Mouse (Mus musculus): Measurements from ENCODE around the gene Kcnb1. TPM values are rescaled to one million over a fixed set of nuclear protein-coding genes. Genes with fewer than 3 reads are reported as not detected.

The Kcnb1 gene
- total RNA-seq, 2 experiments from 2014 or later, result 35.0 to 35.2 TPM

- DNase-seq, result peak; percentile 73
These were observed 110.3 kb downstream of the Kcnb1 start for GRCm38 (mm10) chr2:167079535-167080257.

- DNase-seq, result no peak
These were observed 110.9 kb downstream of the Kcnb1 start for GRCm38 (mm10) chr2:167078931-167079495.

DNA sequence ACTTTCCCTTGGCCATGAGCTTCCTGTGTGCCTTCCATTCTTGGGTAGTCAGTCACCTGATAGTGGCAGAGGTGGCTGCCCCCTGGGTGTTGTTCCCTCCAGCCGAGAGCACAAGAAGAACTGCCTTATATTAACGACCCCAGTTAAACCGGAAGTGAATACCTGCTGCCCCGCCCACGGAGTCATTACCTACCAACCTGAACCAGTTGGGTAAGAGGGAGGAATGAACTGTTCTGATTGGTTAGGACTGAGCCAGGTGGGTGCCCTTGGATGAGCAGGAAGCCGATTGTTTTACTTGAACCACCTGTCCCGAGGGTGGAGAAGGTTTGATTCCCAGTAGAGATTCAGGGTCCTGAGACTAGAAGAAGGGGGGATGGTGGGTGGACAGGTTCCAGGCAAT lies 111.5 kb downstream of the Kcnb1 start:
- DNase-seq, result no peak

DNA sequence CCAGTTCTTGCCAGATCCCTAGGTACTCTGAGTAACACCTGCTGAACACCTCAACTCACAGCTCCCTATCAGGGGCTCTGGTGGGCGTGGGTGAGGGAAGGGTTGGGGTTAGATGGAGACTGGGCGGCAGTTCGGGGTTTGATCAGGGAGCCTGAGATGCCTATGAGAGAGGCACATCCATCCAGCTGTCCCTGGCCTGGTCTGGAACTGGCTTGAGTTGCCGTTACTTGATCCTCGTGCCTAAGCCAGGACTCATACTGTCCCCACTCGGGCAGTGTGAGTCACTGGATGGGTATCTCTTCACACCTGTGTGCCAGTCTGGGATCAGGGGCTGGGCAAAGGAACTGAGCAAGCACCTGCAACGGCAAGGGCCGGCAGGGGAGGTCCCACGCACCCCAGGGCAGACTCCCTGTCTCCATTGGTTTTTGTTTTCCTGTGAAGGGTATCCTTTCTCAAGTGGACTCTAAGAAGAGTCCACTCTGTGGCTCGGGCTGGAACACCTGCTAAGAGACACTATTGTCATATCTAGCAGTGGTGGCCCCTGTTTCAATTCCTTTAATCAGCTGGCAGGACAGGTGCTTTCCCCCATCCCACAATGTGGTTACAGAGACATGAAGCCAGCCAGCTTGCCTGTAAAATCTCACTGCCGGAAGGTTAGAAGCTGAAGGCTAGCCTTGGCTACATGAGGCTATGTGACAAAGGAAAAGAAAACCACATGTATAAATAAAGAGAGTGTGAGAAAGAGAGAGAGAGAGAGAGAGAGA lies 112.6 kb downstream of the Kcnb1 start:
- DNase-seq, result no peak

GRCm38 (mm10) chr2:167076759-167077158 lies 113.2 kb downstream of the Kcnb1 start:
- no peak for DNase-seq

- DNase-seq, result no peak
These were observed 113.6 kb downstream of the Kcnb1 start for GRCm38 (mm10) chr2:167076352-167076751.

- DNase-seq, result no peak
These were observed 115.4 kb downstream of the Kcnb1 start for GRCm38 (mm10) chr2:167074587-167074986.

DNA sequence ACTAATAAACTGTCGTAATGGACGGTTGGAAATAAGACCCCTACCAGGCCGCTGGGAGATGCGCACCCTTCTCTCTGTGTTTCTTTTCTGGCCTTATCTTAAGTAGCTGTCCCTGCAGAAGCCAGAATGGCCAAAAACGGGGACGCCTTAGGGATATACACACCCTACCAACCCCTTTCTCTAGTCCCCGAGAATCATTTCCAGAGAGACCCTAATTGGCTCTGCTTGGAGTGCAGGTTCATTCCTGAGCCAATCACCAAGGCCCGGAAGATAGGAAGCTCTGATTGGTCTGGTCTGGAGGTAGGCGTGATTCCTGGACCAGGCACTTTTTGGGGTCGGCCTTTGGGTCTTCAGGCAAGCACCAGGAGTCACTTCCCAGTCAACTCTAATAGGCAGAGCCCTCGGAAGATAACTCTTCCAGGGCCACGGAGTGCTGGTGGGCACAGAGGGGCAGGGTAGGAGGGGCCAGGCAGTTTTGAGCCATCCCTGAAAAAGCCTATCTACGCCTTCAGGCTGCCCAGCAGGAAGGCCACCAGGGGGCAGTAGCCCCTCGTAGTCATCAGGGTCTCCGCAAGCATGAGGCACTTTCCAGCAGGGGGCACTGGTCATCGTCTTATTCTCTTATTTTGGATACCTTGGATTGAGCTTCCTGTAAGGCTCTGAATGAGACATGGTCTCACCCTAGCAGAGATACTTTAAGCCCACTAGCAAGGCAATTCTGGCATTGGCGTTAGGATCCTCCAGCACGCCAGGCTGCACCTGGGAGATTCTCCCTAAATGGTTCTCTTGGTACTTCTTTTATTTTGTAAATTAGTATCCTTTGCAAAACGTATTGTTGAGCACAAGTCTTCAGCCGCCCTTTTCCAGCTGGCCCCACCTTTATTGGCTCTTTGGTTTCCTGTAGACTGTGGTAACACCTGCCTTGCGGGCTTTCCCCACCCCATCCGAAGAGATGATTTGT lies 118.0 kb downstream of the Kcnb1 start:
- DNase-seq, result peak; percentile 98

DNA sequence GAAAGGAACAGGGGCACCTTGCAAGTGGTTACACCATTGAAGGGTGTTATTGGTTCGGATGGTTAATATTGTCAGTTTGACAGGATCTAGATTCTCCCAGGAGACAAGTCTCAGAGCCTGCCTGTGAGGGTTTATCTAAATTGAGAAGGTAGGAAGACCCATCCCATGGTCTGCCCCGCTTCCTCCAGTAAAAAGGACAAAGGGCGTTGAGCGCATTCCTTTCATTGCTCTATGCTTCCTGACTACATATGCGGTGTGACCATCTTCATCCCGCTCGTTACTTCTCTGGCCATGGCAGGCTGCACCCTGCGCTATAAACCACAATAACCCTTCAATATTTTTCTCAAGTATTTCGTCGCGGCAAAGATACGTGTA lies 118.7 kb downstream of the Kcnb1 start:
- no peak for DNase-seq

GRCm38 (mm10) chr2:167070341-167070740 lies 119.6 kb downstream of the Kcnb1 start:
- no peak for DNase-seq

DNA sequence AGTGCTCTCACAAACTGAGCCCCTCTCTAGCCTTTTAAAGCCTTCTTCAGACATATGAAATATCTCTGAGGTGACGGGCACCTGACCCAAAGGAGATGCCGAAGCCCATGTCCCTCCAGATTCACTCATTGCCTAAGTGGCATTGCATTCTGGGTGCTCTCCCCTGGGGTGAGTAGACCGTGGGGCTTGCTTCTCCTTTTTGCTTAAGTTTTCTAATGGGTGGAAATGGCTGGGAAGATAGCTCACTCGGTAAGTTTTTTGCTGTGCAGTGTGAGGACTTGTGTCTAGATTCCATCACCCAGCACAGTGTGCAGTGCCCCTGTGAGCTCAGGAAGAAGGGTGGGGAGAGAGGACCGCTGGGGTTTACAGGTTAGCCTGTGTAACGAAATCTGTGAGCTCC lies 122.4 kb downstream of the Kcnb1 start:
- DNase-seq, result no peak

GRCm38 (mm10) chr2:167066528-167067516 lies 123.1 kb downstream of the Kcnb1 start:
- DNase-seq, result no peak

DNA sequence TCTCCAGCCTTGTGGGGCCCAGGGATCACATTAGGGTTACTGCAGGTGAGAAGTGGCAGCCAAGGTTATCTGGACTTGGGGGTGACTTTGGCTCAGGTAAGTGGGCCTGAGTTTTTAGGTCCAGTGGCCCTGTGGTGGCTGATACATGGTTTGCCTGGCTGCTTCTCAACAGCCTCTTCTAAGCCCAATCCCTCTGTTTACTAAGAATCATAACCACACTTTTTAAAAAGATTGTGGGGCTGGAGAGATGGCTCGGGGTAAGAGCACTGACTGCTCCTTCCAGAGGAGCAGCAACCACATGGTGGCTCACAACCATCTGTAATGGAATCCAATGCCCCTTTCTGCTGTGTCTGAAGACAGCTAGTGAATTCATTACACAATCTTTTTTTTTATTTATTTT lies 123.9 kb downstream of the Kcnb1 start:
- no peak for DNase-seq

- DNase-seq, result no peak
These were observed 125.2 kb downstream of the Kcnb1 start for GRCm38 (mm10) chr2:167064601-167065295.

GRCm38 (mm10) chr2:167063906-167064496 lies 126.0 kb downstream of the Kcnb1 start:
- no peak for DNase-seq

DNA sequence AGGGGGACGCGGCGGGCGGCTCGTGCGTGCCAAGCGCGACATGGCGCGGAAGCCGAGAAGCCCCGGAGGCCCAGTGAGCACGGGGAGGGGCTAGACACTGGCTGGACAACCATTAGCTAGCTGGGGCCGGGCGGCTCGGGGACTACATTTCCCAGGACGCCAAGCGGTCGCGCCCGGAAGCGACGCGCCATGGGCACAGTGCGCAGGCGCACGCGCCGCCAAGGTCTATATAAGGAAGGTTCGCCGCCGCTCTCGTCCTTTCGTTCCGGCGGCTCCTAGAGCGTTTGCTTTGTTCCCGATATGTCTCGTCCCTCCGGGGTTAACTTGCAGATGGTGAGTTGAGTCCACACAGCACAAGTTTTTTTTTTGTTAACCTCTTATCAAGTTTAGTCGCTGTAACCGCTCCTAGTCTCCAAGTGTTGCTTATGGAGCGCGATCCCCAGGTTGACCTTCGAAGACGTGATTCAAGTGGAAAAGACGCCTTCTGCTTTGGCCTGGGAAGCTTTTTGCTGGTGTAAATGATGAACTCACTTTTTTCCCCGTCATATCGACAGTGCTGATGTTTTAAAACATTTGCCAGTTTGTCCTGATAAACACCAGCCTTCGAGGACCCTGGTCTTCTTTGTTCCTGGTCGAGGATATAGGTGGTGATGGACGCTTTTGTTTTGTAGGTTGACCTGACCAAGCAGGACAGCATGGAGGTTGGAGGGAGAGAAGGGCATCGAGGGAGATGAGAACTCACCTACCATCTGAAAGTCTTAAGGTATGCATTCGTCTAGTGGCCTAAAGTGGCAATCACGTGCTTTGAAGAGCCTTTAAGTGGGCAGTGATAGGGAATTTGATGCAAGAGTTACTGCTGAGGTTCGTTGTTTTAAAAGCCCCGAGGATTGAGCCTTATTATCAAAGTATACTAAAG lies 126.7 kb downstream of the Kcnb1 start, which contains the start of gene Znfx1:
Znfx1 (minus strand) TSS at position 51 of the 916 bp plus-strand sequence.
- DNase-seq, result peak; percentile 99

- peak; percentile 91 for DNase-seq
These were observed 127.5 kb downstream of the Kcnb1 start for GRCm38 (mm10) chr2:167062497-167062911.

GRCm38 (mm10) chr2:167061381-167062034 lies 128.4 kb downstream of the Kcnb1 start:
- no peak for DNase-seq

Data from gastrocnemius, postnatal 10 days (tissue).